11 mouse cellular contexts compared by ENCODE assay signal in genomic region chr19:56162156-56162555, GRCm38 (mm10).
DNase-seq lines count a peak whose midpoint lies in the region; ATAC-seq and TF ChIP-seq lines count a peak whose summit lies in the region.
"Had no signal": no experiment of that assay in that cellular context is flagged by ENCODE, and none has a peak within 500 bp of the region (broad histone marks: within the 10 kb centered on the region; RNA-seq: fewer than 3 reads in every experiment).

No protein-coding gene starts in this region.

- WGBS in lung, postnatal 0 days: 73% methylated on average over 3 of the region's 3 CpGs
- 85% methylated on average over 3 of the region's 3 CpGs for WGBS in hindbrain, embryonic 14.5 days

- no peak overlapping the region for H3K4me2 ChIP-seq in lung, postnatal 0 days (replicated peaks; ENCODE audit: low read depth, low read length)
- H3K4me2 ChIP-seq in hindbrain, embryonic 14.5 days (replicated peaks): no peak overlapping the region
- H3K4me2 ChIP-seq: liver, embryonic 13.5 days had no signal

- no peak for ATAC-seq in lung, postnatal 0 days
- no peak for ATAC-seq in hindbrain, embryonic 14.5 days (ENCODE audit: low FRiP score)
- no peak for ATAC-seq in CD4-positive, CD25-positive, alpha-beta regulatory T cell, adult 4 months

- no peaks in the 10 kb centered on the region for H3K36me3 ChIP-seq in lung, postnatal 0 days (ENCODE audit: insufficient read depth, low read length)
- H3K36me3 ChIP-seq in hindbrain, embryonic 14.5 days (replicated peaks; ENCODE audit: control insufficient read depth, insufficient read depth): no peaks in the 10 kb centered on the region
- H3K36me3 ChIP-seq: liver, embryonic 13.5 days had no signal

- TF ChIP-seq EP300 in lung, postnatal 0 days (IDR thresholded peaks at IDR 0.05): no peak

- H3K4me3 ChIP-seq in lung, postnatal 0 days (ENCODE audit: low read depth, low read length): no peak overlapping the region
- H3K4me3 ChIP-seq in hindbrain, embryonic 14.5 days (replicated peaks; ENCODE audit: low read length): no peak overlapping the region
- H3K4me3 ChIP-seq: erythroblast, embryonic 14.5 days; liver, embryonic 13.5 days had no signal

- H3K27me3 ChIP-seq in lung, postnatal 0 days (replicated peaks; ENCODE audit: insufficient read depth, low read length): no peaks in the 10 kb centered on the region
- no peaks in the 10 kb centered on the region for H3K27me3 ChIP-seq in hindbrain, embryonic 14.5 days (ENCODE audit: control insufficient read depth, insufficient read depth, low read length)
- H3K27me3 ChIP-seq: liver, embryonic 13.5 days had no signal

- no peaks in the 10 kb centered on the region for H3K9me3 ChIP-seq in lung, postnatal 0 days (ENCODE audit: low read length)
- no peaks in the 10 kb centered on the region for H3K9me3 ChIP-seq in hindbrain, embryonic 14.5 days (ENCODE audit: control insufficient read depth, low read length)
- H3K9me3 ChIP-seq: liver, embryonic 13.5 days had no signal

- no peaks in the 10 kb centered on the region for H3K4me1 ChIP-seq in lung, postnatal 0 days (ENCODE audit: insufficient read depth, low read depth, low read length)
- H3K4me1 ChIP-seq in hindbrain, embryonic 14.5 days (replicated peaks; ENCODE audit: control insufficient read depth, insufficient read depth, low read length): no peaks in the 10 kb centered on the region
- H3K4me1 ChIP-seq: liver, embryonic 13.5 days had no signal

- DNase-seq in cerebellum, postnatal 10 days: peak; percentile 25 to 48
- DNase-seq in cerebellum, adult 18-20 months: no peak
- peak; percentile 25 to 50 for DNase-seq in lung, adult 18-20 months
- DNase-seq in lung, postnatal 0 days (ENCODE audit: low spot score): no peak
- DNase-seq in heart, adult 8-10 months (ENCODE audit: low spot score): peak; percentile 64
- DNase-seq in lung, postnatal 36 days: peak; percentile 61
- DNase-seq in hindbrain, embryonic 14.5 days (ENCODE audit: low spot score): no peak
- DNase-seq: liver, embryonic 13.5 days; thymus, postnatal 36 days had no signal

- no peak overlapping the region for H3K27ac ChIP-seq in lung, postnatal 0 days (ENCODE audit: low read length)
- H3K27ac ChIP-seq in hindbrain, embryonic 14.5 days: no peak overlapping the region
- H3K27ac ChIP-seq: liver, embryonic 13.5 days had no signal

- no peak for TF ChIP-seq CTCF in lung, postnatal 0 days (IDR thresholded peaks at IDR 0.05)

- no peak overlapping the region for H3K9ac ChIP-seq in lung, postnatal 0 days (replicated peaks; ENCODE audit: low read depth)
- H3K9ac ChIP-seq in hindbrain, embryonic 14.5 days: no peak overlapping the region
- H3K9ac ChIP-seq: liver, embryonic 13.5 days had no signal

Comparison
In these comparisons a context has a peak if more than half of its experiments do, and no peak if none do; other contexts are left out.
1. DNase-seq: peak in cerebellum, postnatal 10 days (2 of 2), lung, adult 18-20 months (2 of 2), heart, adult 8-10 months (single experiment) and lung, postnatal 36 days (single experiment); none in cerebellum, adult 18-20 months (0 of 2), lung, postnatal 0 days (single experiment) and hindbrain, embryonic 14.5 days (single experiment).